Mouse (Mus musculus) heart, adult 11 months (tissue): ENCODE results near the gene Rbms1.

Source experiments
- DNase-seq: peaks from one replicate; pipeline ENCODE4 v3.0.0; 2022

Rbms1 gene

DNA sequence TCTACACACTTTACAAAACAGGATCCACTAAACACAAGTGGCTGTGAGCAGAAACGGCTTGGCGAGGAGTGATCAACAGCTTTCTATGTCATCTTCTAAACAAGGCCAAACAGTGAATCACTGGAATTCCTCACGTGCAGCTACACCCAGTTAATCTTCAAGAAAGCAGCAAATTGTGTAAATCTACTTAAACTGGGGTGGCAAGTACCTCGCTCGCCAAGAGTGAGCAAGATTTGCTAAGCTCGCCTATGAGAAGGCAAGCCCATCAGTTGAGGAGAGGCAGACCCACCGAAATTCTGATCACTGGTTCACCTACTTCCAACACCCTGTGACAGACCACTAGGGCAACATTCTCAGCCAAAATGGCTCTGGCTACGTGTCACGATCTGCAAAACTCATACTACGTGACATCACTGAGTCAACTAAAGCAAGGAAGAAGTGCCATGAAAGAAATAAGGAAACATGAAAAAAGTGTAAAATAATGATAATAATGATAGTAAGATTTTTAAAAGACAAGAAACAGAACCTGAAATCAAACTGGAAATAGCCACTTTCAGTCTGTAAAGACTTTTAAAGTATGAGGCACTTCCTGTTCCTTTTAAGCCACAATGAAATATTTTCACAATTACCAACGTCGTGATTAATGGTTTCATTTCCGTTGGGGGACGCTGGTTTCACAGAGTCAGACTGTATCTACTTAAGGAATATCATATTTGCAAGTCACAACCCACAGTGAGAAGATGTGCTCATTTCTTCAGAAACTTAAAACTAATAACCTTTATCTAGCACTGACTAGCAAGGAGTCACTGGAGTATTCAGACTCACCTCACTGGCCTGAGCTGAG, 85.2 kb downstream of the Rbms1 start:
- no peak for DNase-seq

DNA sequence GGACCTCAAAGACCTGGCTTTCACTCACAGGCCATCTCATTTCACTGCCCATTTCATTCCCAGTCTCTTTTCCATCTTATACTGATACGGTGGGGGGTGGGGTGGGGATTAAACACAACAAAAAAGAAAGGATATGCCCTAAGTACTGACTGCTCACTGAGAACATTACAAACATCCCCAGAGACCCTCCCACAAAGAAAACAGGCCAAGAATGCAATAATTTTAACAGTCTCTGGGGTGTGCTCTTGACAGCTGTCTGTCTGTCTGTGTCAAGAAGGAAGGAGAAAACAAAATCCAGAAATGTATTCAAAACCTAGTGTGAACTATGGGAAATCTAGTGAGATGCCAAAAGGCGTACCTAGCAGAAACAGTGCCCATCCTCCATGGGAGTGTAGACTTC, 86.1 kb downstream of the Rbms1 start:
- no peak for DNase-seq

DNA sequence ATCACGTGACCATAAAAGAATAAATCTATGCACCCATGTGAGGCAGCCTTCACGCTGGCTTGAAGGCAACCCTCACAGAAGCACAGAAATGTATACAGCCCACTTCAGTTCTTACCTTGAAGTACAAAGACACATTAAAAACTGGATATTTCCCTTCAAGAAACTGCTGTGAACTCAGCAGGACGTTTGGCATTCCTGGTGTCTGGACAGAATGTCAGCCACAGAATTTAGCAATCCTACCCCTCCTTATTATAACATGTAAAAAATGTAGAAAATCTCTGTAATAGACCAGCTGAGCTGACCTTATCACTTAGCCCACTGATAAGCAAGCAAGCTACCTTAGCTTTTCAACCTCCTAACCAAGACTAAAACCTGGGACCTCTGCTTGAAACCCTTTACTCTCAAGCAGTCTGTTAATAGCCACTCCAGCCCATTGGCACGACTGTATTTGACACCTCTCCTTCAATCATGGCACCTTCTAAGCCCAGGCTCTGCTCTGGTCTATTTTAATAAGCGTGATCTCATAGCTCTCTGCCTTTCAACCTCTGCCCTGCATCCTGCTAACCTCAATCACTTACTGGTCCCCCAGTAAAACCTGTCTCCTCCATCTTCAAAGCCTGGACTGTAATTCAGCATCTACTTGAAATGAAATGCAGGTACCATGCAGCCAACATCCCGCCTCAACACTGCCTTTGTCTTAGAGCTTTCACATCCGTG, 90.7 kb downstream of the Rbms1 start:
- DNase-seq = no peak

DNA sequence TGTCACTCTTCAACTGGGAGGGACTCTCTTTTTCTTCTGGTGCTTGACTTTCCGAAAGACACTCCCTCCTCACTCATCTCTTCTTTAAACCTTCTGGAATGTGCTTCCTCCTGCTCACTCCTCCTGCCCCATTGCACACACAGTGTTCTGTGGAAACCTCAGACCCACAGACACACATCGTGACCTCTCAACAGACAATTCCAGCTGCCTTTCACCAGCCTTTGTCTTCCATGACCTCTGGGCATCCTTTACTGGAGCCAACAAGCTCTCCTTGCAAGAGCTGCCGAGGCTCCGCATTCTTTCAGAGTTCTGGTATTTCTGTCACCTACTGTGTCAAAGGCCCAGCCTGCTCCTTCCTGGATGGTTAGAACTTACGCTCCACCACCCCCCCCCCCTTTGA, 92.0 kb downstream of the Rbms1 start:
- DNase-seq = peak; percentile 90

DNA sequence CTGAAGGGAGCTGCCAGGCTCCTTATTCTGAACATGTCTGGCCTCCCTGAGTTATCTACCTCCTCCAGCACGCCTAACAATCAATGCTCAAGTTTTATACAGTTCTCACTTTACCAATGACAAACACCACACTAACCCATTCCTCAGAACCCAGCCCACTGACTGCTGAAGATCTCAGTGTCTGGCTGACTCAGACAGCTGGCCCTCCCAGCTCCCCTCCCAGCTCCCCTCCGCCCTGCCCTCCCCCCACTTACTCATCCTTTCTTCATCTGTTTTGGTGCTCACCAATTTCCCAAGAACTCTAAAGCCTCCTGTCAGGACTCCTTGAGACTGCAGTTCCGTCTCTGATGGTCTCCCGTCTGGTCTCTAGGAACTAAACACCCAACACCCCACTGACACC, 92.5 kb downstream of the Rbms1 start:
- DNase-seq = peak; percentile 89

DNA sequence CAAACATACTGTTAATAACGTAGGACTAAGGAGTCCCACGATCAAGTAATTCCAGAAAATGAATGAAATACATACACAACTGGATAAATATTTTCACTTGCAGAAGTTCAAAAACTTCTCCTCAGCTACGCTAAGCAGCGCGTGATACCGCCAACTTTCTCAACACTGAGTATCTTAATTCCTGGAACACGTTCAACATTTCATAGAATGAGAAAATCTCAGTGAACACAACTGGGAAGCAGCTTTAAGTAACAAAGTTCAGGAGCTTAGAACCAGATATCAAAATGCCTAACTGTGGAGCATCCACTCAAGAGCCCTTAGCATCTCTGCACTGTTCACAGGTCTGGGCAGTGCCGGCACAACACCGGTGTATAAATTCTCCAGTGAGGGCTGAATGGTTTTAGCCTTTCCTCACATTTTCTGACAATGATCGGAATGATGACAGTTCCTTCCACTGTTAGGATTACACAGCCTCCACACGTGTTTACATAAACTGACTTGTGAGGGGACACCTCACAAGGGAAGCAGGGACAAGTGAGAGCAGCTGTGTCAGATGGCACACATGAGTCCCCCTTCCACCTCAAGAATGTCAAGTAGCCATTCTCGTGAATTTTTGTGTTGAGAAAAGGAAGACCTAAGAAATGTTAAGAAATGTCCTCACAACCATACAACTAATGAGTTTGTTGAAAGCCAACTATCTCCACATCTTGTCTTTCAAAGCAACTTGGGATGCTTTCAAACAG, 93.8 kb downstream of the Rbms1 start:
- no peak for DNase-seq

DNA sequence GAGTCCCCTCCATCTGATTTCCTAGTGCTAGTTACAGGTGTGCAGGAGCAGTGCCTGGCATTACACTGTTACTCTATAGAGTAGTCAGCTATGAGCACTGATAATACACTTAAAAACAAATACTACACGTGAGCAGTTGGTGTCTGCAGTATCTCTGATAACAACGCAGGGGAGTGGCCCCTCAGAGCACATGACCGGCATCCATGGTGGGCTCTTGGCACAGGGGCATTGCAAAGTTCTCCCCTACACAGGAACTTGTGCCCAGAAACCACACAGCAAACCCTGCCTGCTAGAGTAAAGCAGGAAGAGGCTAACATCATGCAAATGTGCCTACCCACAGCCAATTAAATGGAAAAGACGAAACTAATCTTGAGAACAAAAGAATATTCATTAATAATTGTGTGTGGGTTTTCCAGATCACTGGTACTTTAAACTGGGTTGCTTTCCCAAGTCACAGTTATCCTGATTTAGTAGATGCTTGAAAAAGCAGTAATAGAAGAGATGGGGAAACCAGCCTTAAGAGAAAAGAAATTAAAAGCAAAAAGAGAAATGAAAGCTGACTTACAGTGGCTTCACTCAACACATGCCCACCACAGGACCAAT, 94.8 kb downstream of the Rbms1 start:
- DNase-seq = no peak

DNA sequence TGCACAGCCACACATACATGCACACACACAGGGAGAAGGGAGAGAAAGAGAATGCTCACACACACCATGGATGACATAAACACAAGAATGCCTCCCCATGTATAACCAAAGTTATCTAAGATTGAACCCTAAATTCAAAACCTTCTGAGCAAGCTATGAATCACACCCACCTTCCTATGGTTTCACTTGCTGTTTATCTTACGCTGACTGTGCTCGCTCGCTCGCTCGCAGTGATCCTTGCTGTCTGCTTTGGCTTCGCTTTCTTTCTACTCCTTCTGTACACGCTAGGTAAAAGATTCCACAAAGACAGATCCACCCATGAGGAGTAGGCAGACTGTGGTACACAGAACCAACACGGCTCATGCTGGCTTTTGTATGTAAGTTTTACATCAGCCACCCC, 95.7 kb downstream of the Rbms1 start:
- DNase-seq = no peak

DNA sequence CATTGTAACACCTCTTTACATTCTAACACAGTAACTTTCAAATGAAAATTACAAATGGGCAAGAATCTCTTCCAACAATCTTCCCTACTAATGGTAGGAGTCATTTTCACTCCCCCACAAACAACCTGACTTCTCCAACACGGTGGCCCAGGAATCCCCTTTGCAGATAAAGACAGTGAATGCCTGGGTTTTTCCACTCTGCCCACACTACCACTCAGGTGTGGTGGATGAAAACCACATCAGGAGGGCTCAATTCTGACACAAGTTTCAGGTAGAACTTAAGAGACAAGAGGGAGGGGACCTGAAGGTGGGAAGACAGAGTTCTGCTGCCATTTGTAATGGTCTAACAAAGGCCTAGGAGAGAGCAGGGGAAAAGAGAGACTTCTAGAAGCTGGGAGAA, 97.1 kb downstream of the Rbms1 start:
- no peak for DNase-seq

DNA sequence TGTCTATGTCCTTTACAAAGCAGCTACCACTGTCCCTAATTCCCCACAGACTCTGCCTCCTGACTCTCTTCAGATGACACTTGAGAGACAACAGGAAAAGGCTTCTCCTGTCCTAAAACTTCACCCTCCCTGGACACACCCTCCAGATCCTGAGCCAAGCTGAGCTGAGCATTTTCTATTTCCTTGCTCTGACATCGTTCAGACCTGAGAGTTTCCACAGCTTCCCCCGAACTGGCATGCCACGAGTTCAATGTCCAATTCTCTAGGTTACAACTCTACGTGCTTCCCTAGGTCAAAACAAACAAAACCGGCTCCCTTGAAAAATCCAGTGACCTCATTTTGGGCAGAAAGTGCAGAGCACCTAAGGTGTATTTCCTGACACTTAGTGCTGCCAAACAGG, 98.0 kb downstream of the Rbms1 start:
- DNase-seq = peak; percentile 91

DNA sequence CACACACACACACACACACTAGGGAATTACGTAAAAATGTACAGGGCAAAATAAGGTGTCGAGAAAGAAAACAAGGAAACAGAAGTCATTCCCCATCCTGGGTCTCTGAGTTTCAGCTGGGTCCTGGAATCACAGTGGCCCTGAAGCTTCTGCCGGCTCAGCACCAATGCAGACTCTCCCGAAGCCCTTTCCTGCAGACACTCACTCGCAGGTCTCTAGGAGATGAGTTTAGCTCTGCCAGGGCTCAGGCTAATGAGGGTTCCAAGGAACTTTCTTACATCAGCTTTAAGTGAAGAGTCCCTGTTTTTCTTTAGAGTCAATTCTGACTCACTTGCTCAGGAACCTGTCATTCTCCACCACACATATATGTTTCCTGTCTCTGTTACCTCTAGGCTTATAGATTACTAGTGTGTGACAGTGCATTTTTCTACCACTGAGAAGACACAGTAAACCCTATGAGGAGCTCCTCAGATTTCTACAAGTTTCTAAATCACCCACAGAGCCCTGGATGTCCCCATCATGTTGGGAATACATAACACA, 98.7 kb downstream of the Rbms1 start:
- DNase-seq = no peak

DNA sequence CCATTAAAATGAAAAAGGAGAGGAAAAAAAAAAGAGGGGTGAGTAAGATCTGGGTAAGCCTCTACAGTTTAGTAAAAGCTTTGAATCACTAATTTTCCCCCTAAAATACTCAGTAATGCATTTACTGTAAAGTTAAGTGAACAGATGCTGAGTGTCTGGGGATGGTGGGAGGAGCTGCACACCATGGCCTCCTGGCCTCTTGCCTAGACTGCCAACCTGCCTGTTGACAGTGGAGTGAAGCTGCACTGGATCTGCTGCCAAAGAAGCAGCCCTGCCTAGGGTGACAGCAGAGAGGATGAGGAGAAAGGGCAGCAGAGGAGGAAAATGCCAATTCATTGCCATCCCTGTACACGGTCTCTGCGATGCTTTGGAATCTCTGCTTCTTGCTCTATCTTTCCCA, 99.2 kb downstream of the Rbms1 start:
- peak; percentile 96 for DNase-seq

DNA sequence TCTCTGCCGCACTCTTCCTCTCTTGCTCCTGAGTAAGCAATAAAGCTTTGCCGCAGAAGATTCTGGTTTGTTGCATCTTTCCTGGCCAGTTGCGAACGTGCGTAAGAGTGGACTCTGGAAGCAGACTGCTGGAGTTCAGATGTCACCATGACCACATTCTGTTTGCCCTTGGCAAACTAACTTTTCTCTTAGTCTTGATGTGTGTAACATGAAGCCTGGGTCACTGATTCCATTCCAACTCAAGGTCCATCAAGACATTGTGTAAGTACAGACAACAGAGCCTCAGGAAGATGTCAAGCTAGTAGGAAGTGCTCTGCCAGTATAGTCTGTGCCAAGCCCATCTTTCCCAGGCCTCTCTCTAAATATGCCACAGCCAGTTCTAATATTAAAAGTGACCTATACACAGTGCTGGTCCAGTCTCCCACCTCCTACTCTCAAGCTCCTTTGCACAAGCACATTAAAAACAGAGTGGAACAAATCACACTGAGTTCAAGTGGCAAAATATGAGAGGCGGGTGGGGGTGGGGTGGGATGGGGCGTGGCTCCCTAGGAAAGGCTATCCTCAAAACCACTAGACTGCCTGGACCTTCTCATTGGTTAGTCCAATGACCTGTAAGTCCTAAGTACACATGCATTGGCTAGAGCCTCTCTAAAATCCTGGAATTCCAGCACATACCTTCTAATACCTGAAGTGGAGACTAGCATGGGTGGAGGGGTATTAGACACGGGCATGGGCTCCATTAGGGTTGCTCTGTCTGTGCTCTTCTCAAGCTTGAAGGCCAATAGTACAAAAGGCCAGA, 99.9 kb downstream of the Rbms1 start:
- DNase-seq = no peak

DNA sequence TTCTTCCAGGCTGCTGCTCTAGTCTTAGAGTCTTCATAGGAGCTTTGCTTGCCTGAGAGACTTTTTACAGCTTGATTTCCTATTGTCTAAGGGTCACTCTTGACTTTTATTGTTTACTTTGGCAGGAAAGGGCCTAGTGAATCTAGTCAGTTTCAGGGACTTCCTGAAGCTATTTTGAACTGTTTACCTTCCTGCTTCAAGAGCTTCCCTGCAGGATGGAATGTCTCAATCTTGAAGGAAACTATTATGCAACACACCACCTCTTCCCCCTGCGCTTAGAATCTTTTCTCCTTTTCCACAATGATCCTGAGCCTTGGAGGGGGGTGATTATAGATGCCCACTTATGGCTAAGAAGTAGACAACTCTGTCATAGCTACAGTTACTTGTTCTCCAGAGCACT, 104.9 kb downstream of the Rbms1 start:
- no peak for DNase-seq

DNA sequence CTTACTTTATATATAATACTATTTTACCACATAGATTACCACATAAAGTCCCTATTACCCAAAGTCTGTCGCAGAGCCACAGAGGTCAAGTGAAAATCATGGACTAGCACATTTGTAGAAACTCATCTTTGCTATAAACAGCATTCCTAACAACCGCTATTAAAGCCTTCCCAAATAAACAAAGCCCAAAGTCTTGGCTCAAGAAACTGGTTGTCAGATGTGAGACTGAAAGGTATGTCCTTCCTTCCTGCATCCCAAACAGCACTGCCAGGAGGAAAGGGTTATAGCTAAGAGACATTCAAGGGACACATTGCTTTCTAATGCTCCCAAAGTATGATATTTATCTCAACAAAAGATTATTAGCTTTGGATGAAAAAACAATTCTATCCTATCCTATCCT, 106.9 kb downstream of the Rbms1 start:
- peak; percentile 80 for DNase-seq

DNA sequence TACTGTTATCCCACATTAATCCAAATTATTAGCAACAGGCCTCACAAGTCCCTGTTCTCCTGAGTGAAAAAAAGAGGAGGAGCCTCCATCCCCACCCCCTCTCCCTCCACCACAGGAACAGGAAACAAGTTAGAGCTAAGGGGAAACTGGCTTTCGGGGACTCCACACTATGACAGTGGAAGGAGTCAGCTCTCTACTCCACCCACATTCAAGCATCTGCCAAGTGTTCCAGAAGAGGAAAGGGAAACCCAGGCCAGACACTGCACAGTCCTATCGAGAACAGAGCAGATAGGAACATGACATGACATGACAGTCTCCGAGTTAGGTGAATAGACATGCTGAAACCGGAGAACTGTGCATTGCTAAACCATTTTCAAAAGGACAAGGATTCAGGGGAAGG, 108.0 kb downstream of the Rbms1 start:
- peak; percentile 99 for DNase-seq

DNA sequence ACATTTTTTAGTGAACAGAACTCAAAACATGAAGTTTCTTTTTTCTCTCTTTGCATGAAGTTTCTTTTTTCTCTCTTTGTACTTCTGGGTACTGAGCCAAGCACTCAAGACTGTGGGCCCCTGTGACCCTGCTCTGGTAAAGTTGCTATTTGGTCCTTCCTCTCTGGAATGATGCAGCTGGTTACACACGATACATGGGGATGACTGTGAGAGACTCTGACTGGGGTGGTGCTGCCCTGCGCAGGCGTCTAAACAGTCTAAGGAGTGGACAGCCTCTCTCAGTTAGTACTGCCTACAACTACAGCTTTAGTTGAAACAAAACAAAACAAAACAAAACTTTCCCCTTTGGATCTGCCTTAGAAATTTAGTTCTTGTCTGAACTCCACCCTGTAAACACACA, 111.1 kb downstream of the Rbms1 start:
- peak; percentile 87 for DNase-seq

DNA sequence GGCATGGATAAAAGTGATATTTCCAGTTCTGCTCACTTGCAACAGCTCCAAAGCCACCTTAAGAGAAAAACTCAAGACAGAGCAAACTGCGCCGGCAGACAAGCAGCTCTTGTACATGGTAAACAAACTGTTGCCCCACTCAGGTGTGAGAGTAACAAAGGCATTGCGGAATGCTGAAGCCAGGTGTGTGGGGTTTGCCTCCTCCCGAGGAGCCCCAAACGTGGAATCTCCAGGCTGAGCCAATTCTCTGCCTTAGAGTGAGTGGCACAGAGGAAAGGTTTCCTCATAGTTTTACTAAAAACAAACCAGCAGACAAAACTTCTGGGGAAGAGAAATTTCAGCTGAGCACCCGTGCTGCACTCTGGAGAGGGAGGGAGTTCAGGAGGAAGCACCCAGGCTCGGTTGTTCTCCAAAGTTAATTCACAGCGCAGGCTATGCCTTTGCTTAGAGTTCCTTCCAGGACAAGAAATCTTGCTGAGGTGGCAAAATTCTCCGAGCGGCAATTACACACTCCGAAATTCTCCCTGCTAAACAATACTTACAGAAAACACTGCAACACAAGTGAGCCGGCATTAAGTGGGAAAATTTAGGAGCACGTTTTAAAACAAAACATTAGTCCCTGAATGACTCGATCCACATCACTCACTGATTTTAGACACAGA, 111.8 kb downstream of the Rbms1 start:
- DNase-seq = peak; percentile 92

DNA sequence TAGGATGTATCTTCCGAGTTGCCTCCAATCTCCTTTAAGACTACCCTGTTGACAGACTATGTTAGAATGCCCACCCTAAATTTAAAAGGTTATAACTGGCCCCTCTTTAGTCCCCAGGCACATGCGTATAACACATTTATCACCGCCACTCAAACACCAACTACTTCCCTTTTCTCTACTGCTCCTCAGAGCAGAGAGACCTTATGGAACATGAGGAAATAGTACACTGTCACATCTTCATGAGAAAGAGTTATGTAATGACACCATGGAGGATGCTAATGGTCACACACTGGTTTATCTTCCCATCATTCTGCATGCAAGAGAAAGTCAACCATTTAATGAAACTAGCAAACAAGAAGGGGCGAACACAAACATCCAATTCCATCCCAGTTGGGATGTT, 114.5 kb downstream of the Rbms1 start:
- no peak for DNase-seq

DNA sequence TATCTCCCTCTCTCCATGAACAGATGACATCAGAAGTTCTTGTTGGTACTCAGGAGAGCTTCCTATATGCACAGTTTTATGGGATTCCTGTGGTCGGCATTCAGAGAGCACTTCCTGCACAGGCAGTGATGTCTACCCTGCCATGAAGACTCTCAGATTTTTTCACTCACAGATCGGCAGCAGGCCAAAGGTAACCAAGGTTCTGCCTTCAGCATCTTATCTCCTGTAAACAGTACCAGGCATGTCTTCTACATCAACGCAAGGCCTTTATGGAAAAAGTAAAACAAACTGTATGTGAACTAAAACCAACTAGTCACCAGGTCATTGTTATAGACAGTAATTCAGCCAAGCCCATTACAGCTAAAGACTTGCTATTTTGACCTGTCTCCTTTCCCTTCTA, 115.0 kb downstream of the Rbms1 start:
- peak; percentile 75 for DNase-seq

DNA sequence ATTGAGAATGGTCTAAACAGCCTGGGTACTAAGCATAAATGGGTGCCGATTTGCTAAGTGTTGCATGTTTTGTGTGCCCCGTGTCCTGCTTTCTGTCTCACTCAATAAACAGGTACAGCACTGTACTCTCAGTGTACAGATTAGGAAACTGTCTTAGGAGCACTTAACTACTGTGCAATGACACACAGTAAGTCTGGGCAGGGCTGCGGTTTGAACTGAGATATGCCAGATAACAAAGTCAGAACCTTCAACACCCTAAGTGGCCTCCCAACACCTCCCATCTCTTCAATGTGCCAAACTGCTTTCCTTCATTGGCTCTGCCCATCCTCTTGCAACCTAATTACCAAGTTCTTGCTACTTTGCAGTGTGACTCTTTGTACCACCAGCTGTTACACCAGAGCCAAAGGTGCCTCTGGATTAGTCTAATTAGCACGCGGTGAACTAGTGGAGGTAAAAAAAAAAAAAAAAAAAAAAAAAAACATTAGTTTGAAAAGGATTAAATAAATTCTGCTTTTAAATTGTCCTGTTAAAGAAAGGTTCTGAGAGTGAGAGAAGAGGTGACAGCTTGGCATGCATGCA, 117.6 kb downstream of the Rbms1 start:
- DNase-seq = no peak
